Mouse (Mus musculus): ENCODE data around the gene Slc3a2. TPM values are rescaled to one million over a fixed set of nuclear protein-coding genes. Genes with fewer than 3 reads are reported as not detected.
"Not testable (repeated sequence)": the region's sequence is repeated elsewhere in the genome, so short reads cannot be mapped to it uniquely, and the experiment has no call there.

The Slc3a2 gene
- total RNA-seq, 1 experiment from 2014 or later: 199 TPM

- DNase-seq: not testable (repeated sequence)
Measured at GRCm38 (mm10) chr19:8728335-8729099, 5.3 kb upstream of the Slc3a2 start.

DNA sequence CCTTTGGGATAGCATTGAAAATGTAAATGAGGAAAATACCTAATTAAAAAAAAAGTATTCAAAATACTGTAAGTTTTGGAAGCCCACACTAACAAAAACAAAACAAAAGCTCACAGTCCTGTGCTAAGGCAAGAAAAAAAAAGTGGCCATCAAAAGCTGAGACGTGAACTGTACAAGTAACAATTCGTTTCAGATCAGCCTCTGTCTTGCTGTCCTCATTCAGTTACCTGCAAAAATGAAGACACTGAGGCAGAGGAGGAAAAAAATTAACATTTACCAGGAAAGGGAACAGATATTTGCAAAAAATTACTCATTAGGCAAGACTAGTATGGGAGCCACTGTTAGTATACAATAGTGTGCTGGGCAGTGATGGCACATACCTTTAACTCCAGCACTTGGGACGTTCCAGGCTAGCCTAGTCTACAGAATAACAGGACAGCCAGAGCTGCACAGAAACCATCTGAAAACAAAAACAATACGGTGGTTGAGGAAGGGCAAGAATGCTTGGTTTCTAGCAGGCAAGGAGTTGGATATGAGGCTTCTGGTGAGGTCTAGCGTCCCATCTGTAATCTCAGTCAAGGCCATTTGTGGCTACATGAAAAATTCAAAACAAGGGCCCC is 4.4 kb upstream of the Slc3a2 start:
- no peak for DNase-seq

DNA sequence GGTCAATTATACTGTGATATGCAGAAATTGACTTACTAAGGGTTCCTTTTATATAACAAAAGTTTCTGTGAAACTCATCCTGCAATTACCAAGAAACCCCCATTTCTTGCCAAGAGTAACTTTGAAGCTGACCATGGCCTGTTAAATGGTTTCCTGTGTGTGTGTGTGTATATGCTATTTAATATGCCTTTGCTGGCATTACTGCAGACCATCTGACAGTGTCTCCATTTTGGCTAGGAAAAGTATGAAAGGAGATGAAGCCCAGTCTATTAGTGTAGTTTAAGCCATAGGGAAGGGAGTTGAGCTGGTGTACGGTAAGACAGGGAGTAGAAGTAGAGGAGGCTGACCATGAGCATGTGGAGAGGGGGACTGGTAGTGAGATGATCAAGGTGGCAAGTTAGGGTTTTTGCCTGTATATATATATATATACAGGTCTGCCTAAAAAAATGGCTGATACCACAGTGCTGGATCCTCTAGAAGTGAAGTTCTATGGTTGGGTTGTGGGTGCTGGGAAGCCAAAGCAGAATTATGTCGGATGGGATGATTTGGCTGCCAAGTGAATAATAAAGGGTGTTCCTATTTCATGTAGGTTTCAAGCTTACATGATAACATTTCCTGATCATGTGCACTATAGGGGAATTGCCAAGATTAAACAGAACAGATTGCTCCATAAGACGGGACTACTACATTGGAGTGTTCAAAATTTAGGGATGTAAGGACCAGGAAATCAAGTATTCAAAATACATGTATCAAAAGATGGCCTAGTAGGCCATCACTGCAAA is 3.6 kb upstream of the Slc3a2 start:
- DNase-seq: no peak

GRCm38 (mm10) chr19:8725081-8725613 is 2.0 kb upstream of the Slc3a2 start:
- no peak for DNase-seq

GRCm38 (mm10) chr19:8724392-8724791 is 1.2 kb upstream of the Slc3a2 start:
- no peak for DNase-seq

DNA sequence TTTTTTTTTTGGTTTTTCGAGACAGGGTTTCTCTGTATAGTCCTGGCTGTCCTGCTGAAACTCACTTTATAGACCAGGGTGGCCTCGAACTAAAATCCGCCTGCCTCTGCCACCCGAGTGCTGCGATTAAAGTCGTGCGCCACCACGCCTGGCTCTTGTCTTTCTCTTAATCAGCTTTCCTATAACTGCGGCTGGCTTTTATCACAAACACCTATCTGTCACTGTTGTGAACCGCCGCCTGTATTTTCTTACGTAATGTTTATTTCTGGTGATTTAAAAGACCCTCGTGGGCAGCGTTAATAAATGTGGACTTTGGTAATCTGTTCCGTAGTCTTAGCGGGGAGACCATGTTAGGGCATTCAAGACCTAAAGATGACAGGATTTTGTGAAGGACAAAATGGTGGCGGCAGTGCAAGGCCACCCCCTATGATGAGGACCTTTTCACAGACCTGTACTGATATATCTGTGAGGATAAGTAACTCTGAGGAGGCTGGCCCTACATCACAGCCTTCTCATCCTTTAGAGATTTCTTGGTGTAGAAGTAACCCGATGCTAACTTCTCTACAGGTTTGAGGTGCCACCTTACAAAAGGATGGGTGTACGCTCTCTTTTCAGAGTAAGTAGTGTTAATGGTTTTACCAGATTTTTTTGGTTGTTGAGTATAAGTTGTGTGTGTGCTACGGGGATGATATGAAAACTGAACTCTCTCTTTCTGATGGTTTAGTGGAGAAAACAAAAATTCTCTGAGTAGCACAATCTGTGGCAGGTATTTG is 591 bp upstream of the Slc3a2 start:
- peak; percentile 28 for DNase-seq

DNA sequence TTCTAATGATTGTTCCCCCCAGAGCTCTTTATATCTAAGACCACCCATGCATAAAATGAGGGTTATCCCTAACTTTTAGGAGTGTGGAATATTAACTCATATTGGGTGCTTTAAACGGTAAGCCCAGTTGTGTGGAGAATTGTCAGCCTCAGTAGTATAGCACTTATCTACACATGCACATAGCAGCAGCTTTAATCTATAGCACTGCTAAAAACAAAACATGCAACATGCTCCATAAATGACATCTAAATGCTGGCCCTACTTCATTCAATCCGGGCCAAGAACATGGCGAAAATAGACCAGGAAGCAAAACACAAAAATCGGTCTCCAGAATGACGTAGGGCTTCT is 636 bp downstream of the Slc3a2 start:
- no peak for DNase-seq

DNA sequence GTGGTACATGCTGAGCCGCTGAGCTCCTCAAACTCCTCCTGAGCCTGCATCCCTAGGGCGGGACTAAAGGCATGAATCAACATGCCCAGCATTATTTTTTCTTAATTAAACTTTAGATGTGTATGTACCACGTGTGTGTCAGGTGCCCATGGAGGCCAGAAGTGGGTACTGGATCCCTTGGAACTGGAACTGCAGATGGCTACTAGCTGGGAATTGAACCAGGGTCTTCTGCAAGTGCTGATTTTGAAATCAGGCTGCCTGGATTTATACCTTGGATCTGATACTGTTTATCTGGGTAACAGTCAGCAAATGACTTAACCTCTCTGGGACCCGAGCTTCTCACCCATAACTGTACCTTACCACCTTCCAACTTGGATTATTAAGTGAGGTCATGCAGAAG is 1.1 kb downstream of the Slc3a2 start:
- no peak for DNase-seq

DNA sequence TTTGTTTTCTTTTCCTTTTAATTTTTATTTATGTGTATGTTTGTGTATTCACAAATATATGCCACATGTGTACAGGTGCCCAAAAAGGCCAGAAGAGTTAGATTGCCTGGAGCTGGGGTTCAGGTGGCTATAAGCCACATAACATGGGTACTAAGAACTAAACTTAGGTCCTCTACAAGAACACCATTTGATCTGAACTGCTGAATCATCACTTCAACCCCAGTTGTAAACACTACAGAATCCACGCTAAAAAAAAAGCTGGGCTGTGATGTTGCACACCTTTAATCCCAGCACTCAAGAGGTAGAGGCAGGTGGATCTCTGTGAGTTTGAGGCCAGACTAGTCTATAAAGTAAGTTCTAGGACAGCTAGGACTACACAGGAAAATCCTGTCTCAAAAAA is 1.8 kb downstream of the Slc3a2 start:
- DNase-seq: no peak

DNA sequence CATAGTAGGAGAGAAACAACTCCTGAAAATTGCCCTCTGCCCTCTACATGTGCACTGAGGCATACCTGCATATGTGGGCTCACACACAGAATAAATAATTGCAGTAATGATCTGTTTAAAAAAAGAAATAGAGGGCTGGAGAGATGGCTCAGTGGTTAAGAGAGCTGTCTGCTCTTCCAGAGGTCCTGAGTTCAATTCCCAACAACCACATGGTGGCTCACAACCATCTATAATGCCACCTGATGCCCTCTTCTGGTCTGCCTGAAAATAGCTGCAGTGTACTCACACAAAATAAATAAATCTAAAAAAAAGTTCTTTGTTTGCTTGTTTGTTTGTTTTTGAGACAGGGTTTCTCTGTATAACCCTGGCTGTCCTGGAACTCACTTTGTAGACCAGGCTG is 4.1 kb downstream of the Slc3a2 start:
- DNase-seq: not testable (repeated sequence)

DNA sequence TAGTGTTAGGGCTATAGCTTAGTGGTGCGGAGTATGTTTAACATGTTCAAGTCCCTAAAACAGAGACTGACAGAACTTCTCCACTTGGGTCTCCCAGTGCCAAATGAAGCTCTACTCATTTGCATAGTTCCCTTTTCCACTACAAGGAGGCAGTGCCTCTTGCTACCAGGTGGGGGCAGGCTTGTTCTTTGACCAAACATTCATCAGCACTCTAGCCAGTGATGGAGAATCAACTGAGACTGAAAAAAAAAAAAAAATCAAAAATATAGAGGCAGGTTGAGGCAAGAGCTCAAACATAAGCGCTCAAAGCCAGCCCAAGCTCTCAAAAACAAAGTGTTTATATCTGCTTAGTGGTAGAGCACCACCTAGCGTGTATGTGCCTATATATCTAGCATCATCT is 4.8 kb downstream of the Slc3a2 start:
- DNase-seq: peak; percentile 84

DNA sequence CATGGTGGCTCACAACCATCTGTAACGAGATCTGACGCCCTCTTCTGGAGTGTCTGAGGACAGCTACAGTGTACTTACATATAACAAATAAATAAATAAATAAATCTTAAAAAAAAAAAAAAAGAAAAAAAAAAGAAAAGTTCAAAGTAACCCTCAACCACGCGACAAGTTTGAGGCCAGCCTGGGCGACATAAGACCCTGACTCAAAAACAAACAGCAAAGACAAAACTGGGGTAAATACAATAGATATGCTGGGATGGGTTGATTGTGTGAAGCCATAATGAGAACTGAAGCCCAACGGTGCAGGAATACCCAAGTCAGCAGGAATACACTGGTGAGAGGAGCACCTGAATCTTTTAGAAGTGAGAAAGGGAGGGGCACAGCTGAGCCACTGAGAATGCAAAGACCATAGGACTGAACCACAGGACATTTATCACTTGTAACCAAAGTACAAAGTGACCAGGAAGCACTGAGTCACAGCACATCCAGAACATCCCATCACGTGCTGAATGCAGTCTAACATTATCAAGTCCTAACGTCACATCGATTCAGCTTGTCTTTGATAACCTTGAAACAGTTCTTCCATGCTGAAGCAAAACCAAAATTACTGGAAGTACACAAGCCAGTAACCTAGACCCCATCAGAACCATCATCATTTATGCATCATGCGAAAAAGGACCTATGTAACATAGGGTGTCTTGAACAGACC is 6.2 kb downstream of the Slc3a2 start:
- DNase-seq: no peak

DNA sequence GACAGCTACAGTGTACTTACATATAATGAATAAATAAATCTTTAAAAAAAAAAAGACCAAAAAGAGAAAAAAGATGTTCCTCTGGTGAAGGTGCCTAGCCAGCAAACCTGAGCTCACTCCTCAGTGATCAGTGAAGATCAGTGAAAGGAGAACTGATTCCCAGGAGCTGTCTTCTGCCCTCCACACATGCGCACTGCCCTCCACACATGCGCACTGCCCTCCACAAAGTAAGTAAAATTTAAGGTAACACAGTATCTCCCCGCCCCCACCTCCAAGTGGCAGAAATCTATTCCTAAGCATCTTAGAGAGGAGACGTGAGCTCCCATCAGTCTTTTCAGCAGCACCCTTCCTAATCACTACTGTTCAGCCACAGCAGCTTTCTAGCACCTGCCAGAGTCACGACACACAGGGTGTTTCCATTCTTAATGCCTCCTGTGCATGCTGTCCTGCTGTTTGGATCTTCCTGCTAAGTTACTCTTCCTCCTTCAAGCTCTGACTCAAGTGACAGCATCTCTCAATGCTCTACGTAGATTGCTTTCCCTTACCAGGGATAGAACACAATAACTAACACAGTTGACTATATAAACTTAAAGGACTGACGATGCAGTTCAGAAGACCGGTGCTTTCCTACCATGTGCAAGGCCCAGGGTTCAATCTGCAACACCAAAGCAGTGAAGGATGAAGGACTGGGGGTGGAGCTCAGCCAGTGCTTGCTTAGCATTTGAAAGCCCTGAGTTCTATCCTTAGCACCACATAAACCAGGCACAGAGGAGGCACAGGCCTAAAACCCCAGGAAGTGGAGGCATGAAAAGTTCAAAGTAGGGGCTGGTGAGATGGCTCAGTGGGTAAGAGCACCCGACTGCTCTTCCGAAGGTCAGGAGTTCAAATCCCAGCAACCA is 7.1 kb downstream of the Slc3a2 start:
- DNase-seq: no peak

DNA sequence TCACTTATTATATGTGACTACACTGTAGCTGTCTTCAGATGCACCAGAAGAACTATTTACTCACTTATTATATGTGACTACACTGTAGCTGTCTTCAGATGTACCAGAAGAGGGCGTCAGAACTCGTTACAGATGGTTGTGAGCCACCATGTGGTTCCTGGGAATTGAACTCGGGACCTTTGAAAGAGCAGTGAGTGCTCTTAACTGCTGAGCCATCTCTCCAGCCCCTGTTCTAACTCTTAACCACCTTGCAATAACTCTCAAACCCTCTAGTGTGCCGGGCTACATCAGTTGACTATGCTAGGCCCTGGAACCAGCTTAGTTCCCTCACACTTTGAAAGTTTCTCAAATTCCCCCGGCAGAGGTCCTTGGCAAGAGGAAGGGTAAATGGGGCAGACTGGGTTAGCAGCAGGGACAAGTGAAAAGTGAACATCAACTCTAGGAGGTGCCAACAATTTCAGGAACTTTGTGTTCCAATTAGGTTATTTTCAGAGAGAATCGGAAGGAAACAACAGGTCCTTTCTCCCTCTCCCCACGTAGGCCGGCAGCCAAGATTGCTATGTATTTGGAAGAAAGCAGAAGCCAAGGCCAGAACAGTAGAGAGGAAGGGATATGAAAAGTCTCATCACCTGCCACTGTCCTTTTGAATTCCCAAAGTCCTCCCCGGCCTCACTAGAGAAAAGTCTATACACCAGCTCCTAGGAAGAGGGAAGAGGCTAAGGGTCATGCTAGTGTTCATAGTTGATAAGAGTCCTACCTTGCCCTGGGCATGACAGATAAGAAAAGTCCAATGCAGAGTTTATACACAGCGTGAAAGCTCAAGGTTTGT is 8.3 kb downstream of the Slc3a2 start:
- DNase-seq: peak; percentile 51

GRCm38 (mm10) chr19:8713997-8714652 is 9.0 kb downstream of the Slc3a2 start:
- no peak for DNase-seq

- DNase-seq: peak; percentile 96
Measured at GRCm38 (mm10) chr19:8713306-8713996, 9.7 kb downstream of the Slc3a2 start.

- peak; percentile 91 for DNase-seq
Measured at GRCm38 (mm10) chr19:8712870-8713305, 10.3 kb downstream of the Slc3a2 start.

All from adrenal gland, postnatal 14 days (tissue).